Mouse (Mus musculus) layer of hippocampus, postnatal 36 days (tissue): ENCODE results near the gene Dhrs9. TPM values are rescaled to one million over a fixed set of nuclear protein-coding genes. Genes with fewer than 3 reads are reported as not detected.
A peak's percentile ranks its signal among the peaks of the same experiment; 100 is the strongest.

Experiments
- DNase-seq, 2 experiments: peaks; one replicate each; pipeline ENCODE4 v3.0.0; 2022
- total RNA-seq, 2 experiments: library from RNA; stranded (reverse); gene quantifications; 2 replicates each; pipeline ENCODE4 v1.2.3; 2021

Gene Dhrs9
- total RNA-seq, 2 experiments from 2014 or later = not detected

GRCm38 (mm10) chr2:69424829-69425228, 44.6 kb downstream of the Dhrs9 start:
- DNase-seq = no peak

- no peak for DNase-seq
Measured at GRCm38 (mm10) chr2:69426081-69426480, 45.8 kb downstream of the Dhrs9 start.

GRCm38 (mm10) chr2:69427141-69427540, 46.9 kb downstream of the Dhrs9 start:
- DNase-seq = no peak

GRCm38 (mm10) chr2:69428116-69428515, 47.9 kb downstream of the Dhrs9 start:
- DNase-seq = peak; percentile 40 to 56

- no peak for DNase-seq
Measured at GRCm38 (mm10) chr2:69441656-69442055, 61.4 kb downstream of the Dhrs9 start.

- DNase-seq = no peak
Measured at GRCm38 (mm10) chr2:69445896-69446472, 65.7 kb downstream of the Dhrs9 start.

- no peak for DNase-seq
Measured at GRCm38 (mm10) chr2:69448581-69448980, 68.3 kb downstream of the Dhrs9 start.

GRCm38 (mm10) chr2:69451128-69451527, 70.9 kb downstream of the Dhrs9 start:
- DNase-seq = no peak

Other genes with a start within 250 kb of the Dhrs9 start
- gene Nostrin, start 244.6 kb upstream of the Dhrs9 start, total RNA-seq = 1 to 10 TPM; 3.6 to 5.5 TPM
- 1 to 10 TPM; 1.3 to 1.4 TPM for gene Spc25, start 174.3 kb upstream of the Dhrs9 start, total RNA-seq
- not detected for gene G6pc2, start 169.4 kb upstream of the Dhrs9 start, total RNA-seq
- not detected for gene Abcb11, start 37.8 kb upstream of the Dhrs9 start, total RNA-seq
- under 1 TPM; 0.65 to 0.86 TPM for gene Lrp2, start 205.6 kb downstream of the Dhrs9 start, total RNA-seq